Mouse (Mus musculus) mouse embryonic stem cell (cell line): ENCODE measurements around the gene Ttc13.

Source experiments
- in situ Hi-C, 2 experiments: fragments of 300-500 bp; cut with MboI; formaldehyde crosslinking; loops; 1 replicate in 1 of 2; 3 replicates in 1 of 2; pipeline ENCODE4 v1.14.3; 2019 to 2020; ENCODE audit warnings: low sequenced_read_pairs in 2 of 2, low pct_unique_long_range_greater_than_20kb in 1 of 2, mixed read lengths in 1 of 2; ENCODE audit not compliant: unreplicated experiment in 1 of 2

Ttc13 gene

DNA sequence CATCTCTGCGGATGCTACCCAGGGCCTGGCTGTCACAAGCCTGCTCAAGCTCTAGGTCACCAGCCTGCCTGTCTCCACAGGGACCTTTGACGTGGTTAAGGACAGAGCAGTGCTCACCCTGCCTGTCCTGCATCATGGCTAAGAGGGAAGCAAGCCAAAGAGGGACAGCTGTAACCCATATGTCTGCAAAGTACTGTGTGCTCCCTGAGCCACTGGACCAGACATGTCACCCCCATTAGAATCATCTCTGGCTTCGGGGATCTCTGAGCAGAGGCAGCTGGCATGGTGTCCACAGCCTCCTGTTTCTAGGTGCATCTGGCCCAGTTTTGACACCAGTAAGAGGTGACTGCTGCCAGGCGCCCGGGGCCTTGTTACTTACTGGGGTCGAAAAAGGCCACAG lies 91.3 kb downstream of the Ttc13 start:
- in situ Hi-C loops: no loop called here

DNA sequence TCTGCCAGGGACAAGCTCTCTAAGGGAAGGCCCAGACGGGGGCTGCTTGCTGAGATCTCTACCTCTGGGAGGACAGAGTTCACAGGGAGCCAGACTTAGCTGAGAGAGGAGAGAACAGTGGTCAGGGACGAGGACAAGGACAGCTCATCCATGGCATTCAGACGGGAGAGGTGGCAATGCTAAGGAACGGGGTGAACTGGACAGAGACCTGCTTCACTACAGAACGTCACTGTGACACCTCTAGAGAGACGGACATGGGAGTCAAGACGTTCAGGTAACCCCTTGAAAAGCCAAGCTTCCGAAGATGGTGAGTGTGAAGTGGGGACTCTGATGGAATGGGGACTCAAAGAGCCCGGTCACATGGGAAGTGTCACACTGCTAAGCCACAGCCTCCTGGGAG lies 95.5 kb downstream of the Ttc13 start:
- in situ Hi-C loops: no loop called here
